ENCODE assay signal across 8 mouse cellular contexts in genomic region chr11:98205463-98205862, GRCm38 (mm10). TPM values are rescaled to one million over a fixed set of nuclear protein-coding genes. Genes with fewer than 3 reads are reported as not detected.
DNase-seq lines count a peak whose midpoint lies in the region; ATAC-seq and TF ChIP-seq lines count a peak whose summit lies in the region.
"Had no signal": no experiment of that assay in that cellular context is flagged by ENCODE, and none has a peak within 500 bp of the region (broad histone marks: within the 10 kb centered on the region; RNA-seq: fewer than 3 reads in every experiment).

No protein-coding gene starts in this region.

- H3K4me2 ChIP-seq in lung, embryonic 14.5 days: peak overlapping the region; percentile 63
- peak overlapping the region; percentile 37 for H3K4me2 ChIP-seq in forebrain, embryonic 15.5 days (replicated peaks)
- H3K4me2 ChIP-seq in liver, embryonic 11.5 days: peak overlapping the region; percentile 66
- peak overlapping the region; percentile 41 for H3K4me2 ChIP-seq in stomach, embryonic 15.5 days

- no peak overlapping the region for H3K9ac ChIP-seq in lung, embryonic 14.5 days
- no peak overlapping the region for H3K9ac ChIP-seq in forebrain, embryonic 15.5 days (replicated peaks)
- H3K9ac ChIP-seq in liver, embryonic 11.5 days (ENCODE audit: low read depth, low read length): no peak overlapping the region
- no peak overlapping the region for H3K9ac ChIP-seq in stomach, embryonic 15.5 days

- no peaks in the 10 kb centered on the region for H3K27me3 ChIP-seq in lung, embryonic 14.5 days (ENCODE audit: insufficient read depth, low read length)
- H3K27me3 ChIP-seq in forebrain, embryonic 15.5 days: no peaks in the 10 kb centered on the region
- H3K27me3 ChIP-seq in liver, embryonic 11.5 days (replicated peaks; ENCODE audit: control insufficient read depth, insufficient read depth, low read length): no peaks in the 10 kb centered on the region
- H3K27me3 ChIP-seq in stomach, embryonic 15.5 days (replicated peaks): no peaks in the 10 kb centered on the region

- H3K4me3 ChIP-seq in lung, embryonic 14.5 days (ENCODE audit: low read depth, low read length): peak overlapping the region; percentile 36
- peak overlapping the region; percentile 21 for H3K4me3 ChIP-seq in forebrain, embryonic 15.5 days
- H3K4me3 ChIP-seq in liver, embryonic 11.5 days (ENCODE audit: low read depth, low read length): peak overlapping the region; percentile 36
- H3K4me3 ChIP-seq in stomach, embryonic 15.5 days (replicated peaks): no peak overlapping the region

- no peak overlapping the region for H3K27ac ChIP-seq in lung, embryonic 14.5 days (ENCODE audit: low read depth)
- no peak overlapping the region for H3K27ac ChIP-seq in forebrain, embryonic 15.5 days (replicated peaks)
- no peak overlapping the region for H3K27ac ChIP-seq in liver, embryonic 11.5 days (ENCODE audit: low read depth, low read length)
- H3K27ac ChIP-seq in stomach, embryonic 15.5 days: no peak overlapping the region

- no peaks in the 10 kb centered on the region; the same call in 1 of the 2 replicates for H3K4me1 ChIP-seq in lung, embryonic 14.5 days (ENCODE audit: insufficient read depth)
- peaks cover 34% of the 10 kb centered on the region for H3K4me1 ChIP-seq in forebrain, embryonic 15.5 days
- peaks cover 4% of the 10 kb centered on the region; the same call in 1 of the 2 replicates for H3K4me1 ChIP-seq in liver, embryonic 11.5 days (replicated peaks; ENCODE audit: control insufficient read depth, insufficient read depth, low read length)
- peaks cover 2% of the 10 kb centered on the region; the same call in 1 of the 2 replicates for H3K4me1 ChIP-seq in stomach, embryonic 15.5 days

- H3K36me3 ChIP-seq in lung, embryonic 14.5 days (ENCODE audit: insufficient read depth): peaks cover 31% of the 10 kb centered on the region
- H3K36me3 ChIP-seq in forebrain, embryonic 15.5 days: peaks cover 14% of the 10 kb centered on the region
- H3K36me3 ChIP-seq in liver, embryonic 11.5 days (ENCODE audit: control insufficient read depth, insufficient read depth, low read length): peaks cover 15% of the 10 kb centered on the region
- peaks cover 19% of the 10 kb centered on the region; the same call in 1 of the 2 replicates for H3K36me3 ChIP-seq in stomach, embryonic 15.5 days

- no peak for TF ChIP-seq CTCF in lung, embryonic 14.5 days (IDR thresholded peaks at IDR 0.05; ENCODE audit: low read depth)

- no peaks in the 10 kb centered on the region for H3K9me3 ChIP-seq in lung, embryonic 14.5 days (ENCODE audit: low read depth, low read length)
- no peaks in the 10 kb centered on the region for H3K9me3 ChIP-seq in forebrain, embryonic 15.5 days
- no peaks in the 10 kb centered on the region for H3K9me3 ChIP-seq in liver, embryonic 11.5 days (ENCODE audit: control insufficient read depth, low read length)
- H3K9me3 ChIP-seq in stomach, embryonic 15.5 days: no peaks in the 10 kb centered on the region

- no peak for ATAC-seq in lung, embryonic 14.5 days (ENCODE audit: insufficient read depth)
- ATAC-seq in forebrain, embryonic 15.5 days (replicated peaks): no peak
- no peak for ATAC-seq in liver, embryonic 11.5 days (replicated peaks; ENCODE audit: low FRiP score)
- ATAC-seq in stomach, embryonic 15.5 days (ENCODE audit: insufficient read depth, low FRiP score, low read depth): no peak
- ATAC-seq in CD4-positive, CD25-positive, alpha-beta regulatory T cell, adult 4 months: no peak

- no peak for DNase-seq in lung, embryonic 14.5 days
- no peak for DNase-seq in lung, postnatal 36 days
- no peak for DNase-seq in liver, embryonic 11.5 days (ENCODE audit: low spot score)
- no peak for DNase-seq in kidney, adult 8-10 months
- DNase-seq: cerebellum, adult 9-11 months had no signal

RNA-seq across cellular contexts. Expression of gene Cdk12, which starts 2.6 kb away (rescaled TPM):
- 14.6 and 16.6 TPM in 2 replicates for polyA plus RNA-seq in lung, embryonic 14.5 days (2014; fragmentation: Nextera tagmentation; extraction: Ambion mirVana)
- 13.6 and 15.8 TPM in 2 replicates for polyA plus RNA-seq in forebrain, embryonic 15.5 days (2015; fragmentation: Nextera tagmentation; extraction: Ambion mirVana)
- 9.8 and 13.5 TPM in 2 replicates for polyA plus RNA-seq in liver, embryonic 11.5 days (2014; fragmentation: Nextera tagmentation; extraction: Ambion mirVana)
- polyA plus RNA-seq in stomach, embryonic 15.5 days (2015; fragmentation: Nextera tagmentation; extraction: Ambion mirVana): 9.4 and 9.7 TPM in 2 replicates
- polyA plus RNA-seq in CD4-positive, CD25-positive, alpha-beta regulatory T cell, adult 4 months (2017; shearing (Covaris generic)): 10 to 100 TPM; 26.3 to 28.7 TPM

RNA-seq across cellular contexts. Expression of gene Med1, which starts 12.4 kb away (rescaled TPM):
- 62.4 and 62.8 TPM in 2 replicates for polyA plus RNA-seq in lung, embryonic 14.5 days (2014; fragmentation: Nextera tagmentation; extraction: Ambion mirVana)
- 70.0 and 75.0 TPM in 2 replicates for polyA plus RNA-seq in forebrain, embryonic 15.5 days (2015; fragmentation: Nextera tagmentation; extraction: Ambion mirVana)
- polyA plus RNA-seq in liver, embryonic 11.5 days (2014; fragmentation: Nextera tagmentation; extraction: Ambion mirVana): 61.1 and 61.4 TPM in 2 replicates
- polyA plus RNA-seq in stomach, embryonic 15.5 days (2015; fragmentation: Nextera tagmentation; extraction: Ambion mirVana): 54.5 and 57.4 TPM in 2 replicates
- polyA plus RNA-seq in CD4-positive, CD25-positive, alpha-beta regulatory T cell, adult 4 months (2017; shearing (Covaris generic)): 100 to 1,000 TPM in 1 of 2 experiments, 10 to 100 TPM in 1; 97.7 to 127 TPM

RNA-seq across cellular contexts. Expression of gene Fbxl20, which starts 55.3 kb away (rescaled TPM):
- 9.6 and 17.3 TPM in 2 replicates for polyA plus RNA-seq in lung, embryonic 14.5 days (2014; fragmentation: Nextera tagmentation; extraction: Ambion mirVana)
- polyA plus RNA-seq in forebrain, embryonic 15.5 days (2015; fragmentation: Nextera tagmentation; extraction: Ambion mirVana): 38.4 and 42.0 TPM in 2 replicates
- 10.8 and 13.8 TPM in 2 replicates for polyA plus RNA-seq in liver, embryonic 11.5 days (2014; fragmentation: Nextera tagmentation; extraction: Ambion mirVana)
- polyA plus RNA-seq in stomach, embryonic 15.5 days (2015; fragmentation: Nextera tagmentation; extraction: Ambion mirVana): 15.9 and 17.3 TPM in 2 replicates
- 1 to 10 TPM; 7.2 TPM for polyA plus RNA-seq in CD4-positive, CD25-positive, alpha-beta regulatory T cell, adult 4 months (2017; shearing (Covaris generic))
